Mouse (Mus musculus) ES-Bruce4 (cell line): Measurements from ENCODE around the gene Ptges3.

Source experiments
- CTCF ChIP-seq: IDR thresholded peaks from one replicate; pipeline ENCODE4 v1.8.1; 2011; ENCODE audit warnings: low read depth, low read length
- EP300 ChIP-seq: IDR thresholded peaks from 2 replicates; pipeline ENCODE4 v1.6.1; 2011; ENCODE audit warnings: low read depth, low read length; ENCODE audit not compliant: insufficient read depth
- POLR2A ChIP-seq: IDR thresholded peaks from one replicate; pipeline ENCODE4 v1.8.1; 2011; ENCODE audit warnings: low read length; ENCODE audit not compliant: insufficient read depth

DNA sequence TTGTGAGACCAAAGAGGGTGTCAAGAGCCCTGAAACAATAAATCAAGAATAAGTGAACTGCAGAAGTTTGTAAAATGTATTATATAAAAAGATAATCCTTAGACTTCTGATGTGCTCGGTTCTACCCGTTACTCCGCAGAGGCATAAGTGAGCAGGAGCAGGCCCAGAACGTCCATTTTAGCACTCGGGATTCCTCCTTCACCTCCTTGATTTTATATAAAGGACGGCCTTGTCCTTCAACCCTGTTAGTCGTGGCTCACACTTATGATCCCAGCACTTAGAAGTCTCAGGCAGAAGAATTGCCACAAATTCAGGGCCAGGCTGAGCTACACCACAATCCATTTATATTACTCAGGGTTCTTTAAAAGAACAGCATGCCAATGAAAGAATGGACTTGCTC, 28.8 kb upstream of the Ptges3 start:
- TF ChIP-seq CTCF (no peak), POLR2A (no peak), EP300 (no peak)
